Mouse (Mus musculus) CH12.LX (cell line): ENCODE measurements around the gene C330021F23Rik.

Source experiments
- CTCF ChIP-seq, 2 experiments: IDR thresholded peaks in 1 of 2; conservative IDR thresholded peaks in 1 of 2; 2 replicates each; pipeline ENCODE4 v1.5.1; 2011 to 2012; ENCODE audit warnings: low read depth in 2 of 2, low read length in 2 of 2, improper control_type of control experiment in 1 of 2, inconsistent platforms in 1 of 2, mild to moderate bottlenecking in 1 of 2, moderate library complexity in 1 of 2
- EP300 ChIP-seq: IDR thresholded peaks from 2 replicates; pipeline ENCODE4 v1.6.1; 2011; ENCODE audit warnings: low read length, improper control_type of control experiment
- MAX ChIP-seq: IDR thresholded peaks from 2 replicates; pipeline ENCODE4 v1.6.1; 2011; ENCODE audit warnings: low read length, improper control_type of control experiment
- MEF2A ChIP-seq: IDR thresholded peaks from 2 replicates; pipeline ENCODE4 v1.6.1; 2014; ENCODE audit warnings: low read depth, mild to moderate bottlenecking, inconsistent platforms, low read length, improper control_type of control experiment, borderline replicate concordance
- MYC ChIP-seq: IDR thresholded peaks from 2 replicates; pipeline ENCODE4 v1.6.1; 2011; ENCODE audit warnings: low read depth, mild to moderate bottlenecking, improper control_type of control experiment, low read length
- PAX5 ChIP-seq: IDR thresholded peaks from 2 replicates; pipeline ENCODE4 v1.6.1; 2012; ENCODE audit warnings: low read length, inconsistent platforms, mixed read lengths
- POLR2A ChIP-seq: IDR thresholded peaks from 2 replicates; pipeline ENCODE4 v1.6.1; 2011; ENCODE audit warnings: low read depth, mild to moderate bottlenecking, improper control_type of control experiment, low read length
- POLR2AphosphoS2 ChIP-seq: IDR thresholded peaks from 2 replicates; pipeline ENCODE4 v1.6.1; 2011; ENCODE audit warnings: low read depth, low read length, improper control_type of control experiment
- SIN3A ChIP-seq: IDR thresholded peaks from 2 replicates; pipeline ENCODE4 v1.6.1; 2012; ENCODE audit warnings: low read length, improper control_type of control experiment, inconsistent platforms
- TCF12 ChIP-seq: IDR thresholded peaks from 2 replicates; pipeline ENCODE4 v1.6.1; 2014; ENCODE audit warnings: low read depth, mild to moderate bottlenecking, inconsistent platforms, low read length, improper control_type of control experiment
- UBTF ChIP-seq: IDR thresholded peaks from 2 replicates; pipeline ENCODE4 v1.6.1; 2012; ENCODE audit warnings: low read depth, mild to moderate bottlenecking, inconsistent platforms, low read length, improper control_type of control experiment, moderate library complexity
- ZC3H11A ChIP-seq: IDR thresholded peaks from 2 replicates; pipeline ENCODE4 v1.6.1; 2012; ENCODE audit warnings: low read depth, mild to moderate bottlenecking, inconsistent platforms, low read length, improper control_type of control experiment
- ZKSCAN1 ChIP-seq: IDR thresholded peaks from 2 replicates; pipeline ENCODE4 v1.6.1; 2012; ENCODE audit warnings: low read depth, inconsistent platforms, low read length, improper control_type of control experiment, borderline replicate concordance
- ZNF384 ChIP-seq: IDR thresholded peaks from 2 replicates; pipeline ENCODE4 v1.6.1; 2012; ENCODE audit warnings: low read depth, low read length, improper control_type of control experiment, inconsistent platforms

GRCm38 (mm10) chr8:3567641-3568371, at the start of gene C330021F23Rik:
- TF ChIP-seq EP300 (no peak), POLR2A (no peak), CTCF (conservative IDR thresholded peaks at IDR 0.05 in 1 of 2, IDR thresholded peaks at IDR 0.05 in 1 of 2; ENCODE audit: low read depth in 2 of 2, low read length in 2 of 2) (no peak), UBTF (no peak), ZKSCAN1 (no peak), ZNF384 (no peak), MAX (no peak), ZC3H11A (no peak), SIN3A (no peak), MYC (no peak), PAX5 (no peak), POLR2AphosphoS2 (no peak), TCF12 (no peak), MEF2A (no peak)
